In genomic region chr2:170253681-170254440, GRCm38 (mm10) we compare ENCODE assay signal across 19 mouse cellular contexts.
DNase-seq lines count a peak whose midpoint lies in the region; ATAC-seq lines count a peak whose summit lies in the region.
"Had no signal": no experiment of that assay in that cellular context is flagged by ENCODE, and none has a peak within 500 bp of the region (broad histone marks: within the 10 kb centered on the region; RNA-seq: fewer than 3 reads in every experiment).

No protein-coding gene starts in this region.

- H3K79me2 ChIP-seq in macrophage (ENCODE audit: inconsistent target), result no peaks in the 10 kb centered on the region

- no peaks in the 10 kb centered on the region for H3K36me3 ChIP-seq in kidney, embryonic 15.5 days
- no peaks in the 10 kb centered on the region for H3K36me3 ChIP-seq in macrophage (ENCODE audit: inconsistent target)
- no peaks in the 10 kb centered on the region for H3K36me3 ChIP-seq in midbrain, embryonic 14.5 days (ENCODE audit: control insufficient read depth, insufficient read depth, low read length)
- H3K36me3 ChIP-seq: heart, embryonic 13.5 days; limb, embryonic 10.5 days; liver, embryonic 12.5 days; stomach, embryonic 15.5 days had no signal

- no peak for ATAC-seq in kidney, embryonic 15.5 days (replicated peaks; ENCODE audit: low FRiP score)
- no peak for ATAC-seq in midbrain, embryonic 14.5 days (ENCODE audit: low FRiP score, low TSS enrichment)
- ATAC-seq: forebrain, embryonic 13.5 days; hindbrain, postnatal 0 days; liver, embryonic 12.5 days had no signal

- DNase-seq in kidney, postnatal 14 days, result peak; percentile 28
- DNase-seq in 416B (ENCODE audit: low read depth) (peak; percentile 55), A20 (ENCODE audit: low read depth, low spot score) (peak; percentile 88)
- DNase-seq in cerebellum, adult 9-11 months, result no peak
- no peak for DNase-seq in midbrain, embryonic 14.5 days
- DNase-seq: cerebellum, postnatal 25 days; heart, postnatal 36 days; kidney, adult 18-20 months; lung, postnatal 14 days; thymus, postnatal 14 days had no signal

- H3K4me3 ChIP-seq in kidney, embryonic 15.5 days (replicated peaks), result no peak overlapping the region
- no peak overlapping the region for H3K4me3 ChIP-seq in macrophage (ENCODE audit: inconsistent target)
- H3K4me3 ChIP-seq in midbrain, embryonic 14.5 days (replicated peaks; ENCODE audit: low read depth, low read length), result no peak overlapping the region
- H3K4me3 ChIP-seq: forebrain, embryonic 13.5 days; heart, embryonic 13.5 days; limb, embryonic 10.5 days; liver, embryonic 12.5 days; stomach, embryonic 15.5 days had no signal

- 71% methylated on average over 9 of the region's 9 CpGs for WGBS in kidney, embryonic 15.5 days
- WGBS in macrophage (ENCODE audit: missing documents), result 46% methylated on average over 9 of the region's 9 CpGs
- 79% methylated on average over 9 of the region's 9 CpGs for WGBS in midbrain, embryonic 14.5 days

- H3K9ac ChIP-seq in kidney, embryonic 15.5 days, result no peak overlapping the region
- no peak overlapping the region for H3K9ac ChIP-seq in midbrain, embryonic 14.5 days (replicated peaks; ENCODE audit: low read length)
- H3K9ac ChIP-seq: forebrain, embryonic 13.5 days; heart, embryonic 13.5 days; liver, embryonic 12.5 days; stomach, embryonic 15.5 days had no signal

- no peaks in the 10 kb centered on the region for H3K27me3 ChIP-seq in kidney, embryonic 15.5 days
- no peaks in the 10 kb centered on the region for H3K27me3 ChIP-seq in midbrain, embryonic 14.5 days (ENCODE audit: control insufficient read depth, insufficient read depth, low read length)
- H3K27me3 ChIP-seq: forebrain, embryonic 13.5 days; heart, embryonic 13.5 days; liver, embryonic 12.5 days; stomach, embryonic 15.5 days had no signal

- no peaks in the 10 kb centered on the region for H3K9me3 ChIP-seq in kidney, embryonic 15.5 days (replicated peaks)
- H3K9me3 ChIP-seq in midbrain, embryonic 14.5 days (ENCODE audit: control insufficient read depth, low read length), result no peaks in the 10 kb centered on the region
- H3K9me3 ChIP-seq: forebrain, embryonic 13.5 days; heart, embryonic 13.5 days; limb, embryonic 10.5 days; liver, embryonic 12.5 days; stomach, embryonic 15.5 days had no signal

- H3K27ac ChIP-seq in kidney, embryonic 15.5 days, result no peak overlapping the region
- peak overlapping the region; percentile 54; the same call in 1 of the 2 replicates for H3K27ac ChIP-seq in macrophage
- no peak overlapping the region for H3K27ac ChIP-seq in midbrain, embryonic 14.5 days (replicated peaks; ENCODE audit: low read depth, low read length)
- H3K27ac ChIP-seq: forebrain, embryonic 13.5 days; heart, embryonic 13.5 days; hindbrain, postnatal 0 days; limb, embryonic 10.5 days; stomach, embryonic 15.5 days had no signal

- no peak overlapping the region for H3K4me2 ChIP-seq in kidney, embryonic 15.5 days
- no peak overlapping the region for H3K4me2 ChIP-seq in midbrain, embryonic 14.5 days (ENCODE audit: low read length)
- H3K4me2 ChIP-seq: forebrain, embryonic 13.5 days; heart, embryonic 13.5 days; midbrain, embryonic 11.5 days; stomach, embryonic 15.5 days had no signal

- peaks cover 13% of the 10 kb centered on the region for H3K4me1 ChIP-seq in kidney, embryonic 15.5 days
- H3K4me1 ChIP-seq in midbrain, embryonic 14.5 days (ENCODE audit: control insufficient read depth, insufficient read depth, low read length), result no peaks in the 10 kb centered on the region

Comparison
In these comparisons a context has a peak if more than half of its experiments do, and no peak if none do; other contexts are left out.
1. DNase-seq: peak in kidney, postnatal 14 days (single experiment), 416B (single experiment) and A20 (single experiment); none in cerebellum, adult 9-11 months (single experiment) and midbrain, embryonic 14.5 days (single experiment).